Mouse (Mus musculus): Measurements from ENCODE around the gene Pde3a.

Gene Pde3a

DNA sequence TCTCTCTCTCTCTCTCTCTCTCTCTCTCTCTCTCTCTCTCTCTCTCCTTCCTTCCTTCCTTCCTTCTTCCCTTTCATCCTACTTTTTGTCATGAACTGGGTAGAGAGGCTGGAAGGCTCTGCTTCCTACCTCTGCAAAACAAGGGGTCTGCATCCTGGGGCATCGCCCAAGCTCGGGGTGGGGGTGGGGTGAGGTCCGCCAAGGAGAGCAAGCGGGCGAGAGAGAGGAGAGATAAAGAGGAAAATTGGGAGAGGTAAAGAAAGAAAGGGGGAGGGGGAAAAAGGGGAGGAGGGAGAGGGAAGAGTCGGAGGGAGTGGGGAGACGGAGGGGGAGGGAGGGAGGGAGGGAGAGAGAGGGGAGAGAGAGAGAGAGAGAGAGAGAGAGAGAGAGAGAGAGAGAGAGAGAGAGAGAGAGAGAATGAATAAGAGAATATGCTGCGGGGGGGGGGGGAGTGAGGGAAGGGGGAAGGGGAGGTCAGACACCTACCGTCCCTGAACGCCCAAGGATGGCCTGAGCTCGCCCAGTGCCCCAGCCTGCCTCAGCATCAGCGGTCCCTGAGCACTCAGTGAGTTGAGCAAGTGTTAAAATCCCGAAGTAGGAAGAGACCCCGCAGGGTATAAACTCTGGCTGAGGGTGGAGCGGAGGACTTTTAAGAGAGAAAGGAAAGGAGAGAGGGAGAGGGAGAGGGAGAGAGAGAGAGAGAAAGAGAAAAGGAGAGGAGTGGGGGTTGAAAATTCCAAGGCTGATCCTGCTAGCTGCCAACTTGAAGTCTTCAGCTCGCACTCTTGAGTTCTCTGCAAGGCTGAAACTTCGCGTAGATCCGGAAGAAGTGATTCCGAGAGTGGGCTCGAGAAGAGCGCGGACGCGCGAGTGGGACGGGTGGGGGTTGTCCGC lies at the start of gene Pde3a:
TSS of gene Pde3a (plus strand) at position 579 of the 894 bp plus-strand sequence.
- no peak for DNase-seq (ENCODE audit: low spot score in 2 of 2)

- no peak for DNase-seq (ENCODE audit: low spot score in 2 of 2)
Measured at GRCm38 (mm10) chr6:141200173-141200615, 48.9 kb upstream of the Pde3a start.

- DNase-seq (ENCODE audit: low spot score in 2 of 2), result no peak
Measured at GRCm38 (mm10) chr6:141207531-141207930, 41.5 kb upstream of the Pde3a start.

DNA sequence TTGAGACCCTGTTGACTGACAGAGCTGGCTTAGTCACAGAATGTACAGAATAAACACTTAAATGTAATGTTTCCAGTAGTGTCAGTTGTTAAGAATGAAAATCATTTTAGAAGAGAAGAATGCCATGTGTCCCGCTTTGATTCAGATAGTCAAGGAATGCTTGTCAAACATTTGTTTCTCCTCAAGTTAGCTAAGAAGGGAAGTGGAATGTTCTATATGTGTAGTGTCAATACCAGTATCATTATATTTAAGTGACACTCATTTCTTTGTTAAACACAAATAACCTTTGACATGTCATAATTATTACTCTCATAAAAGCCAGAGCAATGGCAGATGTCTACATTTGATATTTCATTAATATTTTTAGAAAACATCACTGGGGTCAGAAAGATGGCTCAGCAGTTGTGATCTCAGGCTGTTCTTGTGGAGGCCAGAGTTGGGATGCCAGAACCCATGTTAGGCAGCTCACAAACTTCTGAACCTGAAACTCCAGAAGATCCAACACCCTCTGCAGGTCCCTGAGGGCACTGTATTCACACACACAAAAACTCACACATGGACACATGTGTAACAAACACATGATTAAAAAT lies 40.7 kb upstream of the Pde3a start:
- DNase-seq (ENCODE audit: low spot score in 2 of 2), result no peak

DNA sequence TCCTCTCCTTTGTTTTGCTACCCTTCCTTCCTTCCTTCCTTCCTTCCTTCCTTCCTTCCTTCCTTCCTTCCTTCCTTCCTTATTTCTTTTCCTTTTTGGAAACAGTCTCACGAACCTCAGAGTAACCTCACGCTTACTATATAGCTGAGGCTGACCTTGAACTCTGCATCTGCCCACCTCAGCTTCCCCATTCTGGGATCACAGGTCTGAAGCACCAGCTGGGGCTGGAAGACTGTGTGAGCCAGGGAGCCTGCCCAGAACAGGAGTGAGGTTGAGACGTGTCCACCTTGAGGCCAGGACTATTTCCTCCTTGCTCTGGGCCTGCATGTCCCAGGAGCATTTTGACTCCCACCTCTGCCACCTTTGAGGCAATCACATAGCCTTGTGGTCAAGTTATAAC lies 39.0 kb upstream of the Pde3a start:
- no peak for DNase-seq (ENCODE audit: low spot score in 2 of 2)

DNA sequence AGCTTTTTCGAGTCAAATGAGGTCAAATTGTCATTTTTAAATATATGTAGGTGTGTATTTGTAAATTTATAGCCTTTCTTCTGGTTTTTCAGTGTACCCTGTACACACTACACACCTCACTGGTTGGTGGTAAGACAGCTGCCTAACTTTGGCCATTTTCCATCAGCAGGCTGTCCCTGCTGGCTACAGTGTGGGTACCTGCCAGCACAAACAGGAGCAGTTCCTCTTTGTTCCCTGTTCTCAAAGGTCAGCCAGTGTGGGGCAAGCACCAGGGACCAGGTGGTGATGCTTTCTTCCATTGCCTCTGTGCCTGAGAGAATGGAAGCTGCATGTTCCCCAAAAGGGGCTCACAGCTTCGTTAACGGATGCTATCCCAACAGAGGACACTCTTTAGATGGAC lies 28.0 kb upstream of the Pde3a start:
- no peak for DNase-seq (ENCODE audit: low spot score in 2 of 2)

- DNase-seq (ENCODE audit: low spot score in 2 of 2), result no peak
Measured at GRCm38 (mm10) chr6:141226851-141227657, 22.0 kb upstream of the Pde3a start.

DNA sequence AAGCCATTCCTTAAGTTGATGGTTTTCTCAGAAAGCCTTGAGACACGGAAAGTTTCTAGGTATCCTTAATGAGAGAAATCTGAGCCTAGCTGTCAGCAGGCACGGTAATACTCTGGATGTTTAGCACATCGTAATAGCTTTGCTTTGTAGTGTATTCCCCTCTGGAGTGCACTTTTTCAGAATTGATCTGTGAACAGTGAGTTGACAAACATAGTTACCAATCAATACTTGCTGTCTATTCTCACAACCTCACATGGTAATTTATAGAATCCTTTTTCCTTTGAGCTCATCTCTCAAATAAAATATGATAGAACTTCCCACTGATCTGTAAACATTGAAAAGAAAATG lies 21.4 kb upstream of the Pde3a start:
- no peak for DNase-seq (ENCODE audit: low spot score in 2 of 2)

DNA sequence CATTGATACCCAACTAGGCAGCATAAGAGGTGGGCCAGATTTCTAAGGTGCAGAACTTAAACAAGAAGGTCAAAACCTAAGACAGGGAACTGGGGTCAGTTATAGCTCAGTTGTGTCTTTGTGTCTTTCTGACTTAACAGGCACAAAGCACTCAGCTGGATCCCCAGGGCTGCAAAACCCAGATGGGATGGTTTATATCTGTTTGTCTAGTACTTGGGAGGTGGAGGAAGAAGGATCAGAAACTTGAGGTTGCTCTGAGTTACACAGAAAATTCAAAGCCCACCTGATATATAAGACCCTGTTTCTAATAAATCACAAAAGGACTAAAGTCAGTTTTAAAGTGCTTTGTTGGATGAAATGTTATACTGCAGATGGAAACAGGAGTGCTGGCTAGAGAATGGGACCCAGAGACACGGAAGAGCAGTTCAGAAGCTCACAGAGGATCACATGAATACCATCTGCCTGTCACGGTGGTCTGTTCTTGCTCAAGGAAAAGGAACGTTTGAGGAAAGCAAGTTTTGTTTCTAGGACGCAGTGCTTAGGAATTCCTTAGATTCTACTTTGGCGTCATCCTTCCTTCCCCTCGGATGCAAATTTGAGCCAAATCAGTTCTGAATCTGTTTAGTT lies 16.2 kb upstream of the Pde3a start:
- no peak for DNase-seq (ENCODE audit: low spot score in 2 of 2)

GRCm38 (mm10) chr6:141241809-141242208 lies 7.3 kb upstream of the Pde3a start:
- no peak for DNase-seq (ENCODE audit: low spot score in 2 of 2)

DNA sequence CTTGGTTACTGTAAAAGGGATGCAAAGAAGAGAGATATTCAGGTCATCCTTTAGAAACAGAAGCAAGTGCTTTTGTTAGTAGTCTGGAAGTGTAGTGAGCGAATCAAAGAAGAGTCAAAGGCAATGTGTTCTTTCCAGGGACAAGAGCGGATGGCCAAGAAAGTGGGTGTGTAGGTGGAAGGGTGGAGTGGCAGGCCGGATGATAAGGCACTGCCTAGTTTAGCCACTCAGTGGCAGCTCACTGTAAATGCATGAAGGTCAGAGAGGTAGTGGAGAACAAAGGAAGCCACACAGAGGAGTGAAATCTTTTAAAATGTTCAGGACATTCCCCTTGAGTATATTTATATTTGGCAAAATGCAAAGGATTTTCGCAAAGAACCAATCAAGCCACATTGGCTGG lies 4.0 kb upstream of the Pde3a start:
- no peak for DNase-seq (ENCODE audit: low spot score in 2 of 2)

GRCm38 (mm10) chr6:141246391-141246790 lies 2.7 kb upstream of the Pde3a start:
- no peak for DNase-seq (ENCODE audit: low spot score in 2 of 2)

- no peak for DNase-seq (ENCODE audit: low spot score in 2 of 2)
Measured at GRCm38 (mm10) chr6:141248081-141248480, 988 bp upstream of the Pde3a start.

DNA sequence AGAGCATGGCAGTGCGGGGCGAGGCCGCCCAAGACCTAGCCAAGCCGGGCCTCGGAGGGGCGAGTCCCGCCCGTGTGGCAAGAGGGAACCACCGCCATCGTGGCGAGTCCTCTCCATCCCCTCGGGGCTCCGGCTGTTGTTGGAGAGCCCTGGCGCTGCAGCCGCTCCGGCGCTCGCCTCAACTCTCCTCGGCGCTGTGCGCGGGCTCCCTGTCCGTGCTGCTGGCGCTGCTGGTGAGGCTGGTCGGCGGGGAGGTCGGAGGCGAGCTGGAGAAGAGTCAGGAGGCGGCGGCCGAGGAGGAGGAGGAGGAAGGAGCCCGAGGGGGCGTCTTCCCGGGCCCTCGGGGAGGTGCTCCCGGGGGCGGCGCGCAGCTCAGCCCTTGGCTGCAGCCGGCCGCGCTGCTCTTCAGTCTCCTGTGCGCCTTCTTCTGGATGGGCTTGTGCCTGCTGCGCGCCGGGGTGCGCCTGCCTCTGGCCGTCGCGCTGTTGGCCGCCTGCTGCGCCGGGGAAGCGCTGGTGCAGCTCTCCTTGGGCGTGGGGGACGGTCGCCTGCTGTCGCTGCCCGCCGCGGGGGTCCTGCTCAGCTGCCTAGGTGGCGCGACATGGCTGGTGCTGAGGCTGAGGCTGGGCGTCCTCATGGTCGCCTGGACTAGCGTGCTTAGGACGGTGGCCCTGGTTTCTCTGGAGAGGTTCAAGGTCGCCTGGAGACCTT lies 671 bp downstream of the Pde3a start:
- peak; percentile 9 to 46 for DNase-seq (ENCODE audit: low spot score in 2 of 2)

DNA sequence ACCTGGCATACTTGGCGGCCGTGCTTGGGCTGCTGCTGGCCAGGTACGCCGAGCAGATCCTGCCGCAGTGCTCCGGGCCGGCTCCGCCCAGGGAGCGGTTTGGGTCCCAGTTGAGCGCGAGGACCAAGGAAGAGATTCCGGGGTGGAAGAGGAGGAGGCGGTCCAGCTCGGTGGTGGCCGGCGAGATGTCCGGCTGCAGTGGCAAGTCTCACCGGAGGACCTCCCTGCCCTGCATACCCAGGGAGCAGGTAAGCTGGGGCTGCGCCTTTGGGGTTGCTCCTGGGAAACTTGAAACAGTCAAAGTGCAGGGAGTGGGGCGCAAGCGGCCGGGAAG lies 1.2 kb downstream of the Pde3a start:
- no peak for DNase-seq (ENCODE audit: low spot score in 2 of 2)

GRCm38 (mm10) chr6:141250984-141251383 lies 1.9 kb downstream of the Pde3a start:
- DNase-seq (ENCODE audit: low spot score in 2 of 2), result no peak

GRCm38 (mm10) chr6:141252520-141252919 lies 3.5 kb downstream of the Pde3a start:
- no peak for DNase-seq (ENCODE audit: low spot score in 2 of 2)

GRCm38 (mm10) chr6:141254956-141255355 lies 5.9 kb downstream of the Pde3a start:
- DNase-seq (ENCODE audit: low spot score in 2 of 2), result no peak

- DNase-seq (ENCODE audit: low spot score in 2 of 2), result no peak
Measured at GRCm38 (mm10) chr6:141256896-141257295, 7.8 kb downstream of the Pde3a start.

DNA sequence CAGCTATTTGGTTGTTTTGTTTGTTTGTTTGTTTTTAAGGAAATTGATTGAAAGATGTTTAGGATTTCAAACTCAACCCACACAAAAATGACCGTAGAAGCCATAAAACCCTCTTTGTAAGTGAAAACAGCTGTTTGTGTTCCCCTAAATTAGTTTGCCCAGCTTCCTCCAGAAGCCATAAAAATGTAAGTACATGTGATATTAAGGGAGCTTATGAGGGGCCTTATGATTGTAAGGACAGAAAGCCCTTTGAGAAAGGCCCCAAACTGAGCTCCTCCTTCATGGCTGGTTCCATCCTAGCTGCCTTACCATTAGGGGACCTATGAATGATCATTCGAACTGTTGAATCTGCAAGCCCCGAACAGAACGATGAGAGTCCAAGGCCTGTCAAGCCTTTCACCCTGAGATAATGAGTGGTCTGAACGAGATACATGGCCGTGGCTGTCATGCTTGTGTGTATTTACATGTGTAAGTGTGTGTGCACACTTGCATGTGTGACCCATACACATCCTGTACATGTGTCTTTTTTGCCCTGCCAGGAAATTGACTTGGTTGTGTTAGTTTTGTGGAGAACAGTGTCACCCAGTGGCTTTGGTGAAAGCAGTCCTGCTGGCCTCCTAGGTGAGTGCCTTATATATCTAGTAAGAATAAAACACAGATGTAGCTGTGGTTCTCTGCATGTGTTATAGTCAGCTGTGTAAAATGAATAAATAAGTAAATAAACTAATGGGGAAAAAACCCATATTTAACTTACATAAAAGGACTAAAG lies 8.5 kb downstream of the Pde3a start:
- DNase-seq (ENCODE audit: low spot score in 2 of 2), result no peak

DNA sequence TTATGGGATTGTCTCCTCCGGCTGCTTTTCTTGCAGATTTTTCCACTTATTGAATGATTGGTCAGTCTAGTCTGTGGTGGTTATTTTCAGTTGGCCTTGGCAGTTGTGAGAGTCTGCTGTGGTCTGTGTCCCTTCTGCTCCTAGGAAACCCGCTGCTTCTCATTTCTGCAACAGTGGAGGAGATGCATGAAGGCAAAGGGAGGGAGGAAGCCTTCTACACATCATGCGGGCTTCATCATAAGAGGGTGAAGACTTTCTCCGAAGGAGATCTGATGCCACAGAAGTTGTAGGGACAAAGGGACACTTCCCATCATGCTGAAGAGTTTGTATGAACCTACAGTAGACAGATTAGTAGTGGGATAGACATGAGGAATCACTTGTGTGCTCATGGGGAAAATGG lies 16.2 kb downstream of the Pde3a start:
- DNase-seq (ENCODE audit: low spot score in 2 of 2), result no peak

All from frontal cortex, postnatal 10 days (tissue).